Mouse (Mus musculus): ENCODE measurements around the gene Rab4a.

DNA sequence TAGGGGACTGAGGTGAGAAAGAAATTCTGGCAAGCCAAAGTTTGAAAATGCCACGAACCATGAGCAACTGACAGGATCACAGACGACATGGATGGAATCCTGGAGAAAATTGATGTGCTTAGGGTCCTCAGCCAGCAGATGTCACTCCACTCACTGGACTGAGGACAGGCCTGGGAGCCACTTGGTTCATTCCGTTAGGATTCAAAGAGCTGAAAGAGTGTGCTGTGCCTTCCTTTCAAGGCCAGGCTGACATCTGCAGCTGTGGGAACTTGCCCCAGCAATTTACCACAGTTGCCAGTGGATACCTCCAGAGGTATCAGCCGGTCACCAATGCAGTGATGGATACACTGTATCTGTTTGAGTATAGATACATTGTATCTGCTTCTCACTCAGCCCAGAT, 41.1 kb upstream of the Rab4a start:
- no peak for TF ChIP-seq GATA1 (IDR thresholded peaks at IDR 0.05; ENCODE audit: low read depth, low read length)
- TF ChIP-seq E2F4 (IDR thresholded peaks at IDR 0.05; ENCODE audit: borderline replicate concordance, low read depth, low read length) = no peak
- no peak for TF ChIP-seq GABPA (IDR thresholded peaks at IDR 0.05; ENCODE audit: low read depth, low read length)
- TF ChIP-seq ELF1 (IDR thresholded peaks at IDR 0.05; ENCODE audit: low read depth, low read length) = no peak
- TF ChIP-seq CTCF (IDR thresholded peaks at IDR 0.05 in 2 of 3, conservative IDR thresholded peaks at IDR 0.05 in 1 of 3; ENCODE audit: control insufficient read depth in 1 of 3, insufficient read depth in 1 of 3, low read depth in 2 of 3, low read length in 3 of 3, poor library complexity in 1 of 3, severe bottlenecking in 1 of 3) = peak in 1 of 3 experiments; percentile 22; a peak in 1 of 6 replicates
- TF ChIP-seq RAD21 (IDR thresholded peaks at IDR 0.05; ENCODE audit: low read depth, low read length) = peak; percentile 6
- TF ChIP-seq MXI1 (IDR thresholded peaks at IDR 0.05; ENCODE audit: low read depth, low read length) = no peak
- no peak for TF ChIP-seq MAFK (IDR thresholded peaks at IDR 0.05; ENCODE audit: borderline replicate concordance, low read depth, low read length)
- TF ChIP-seq POLR2A (IDR thresholded peaks at IDR 0.05; ENCODE audit: control insufficient read depth in 1 of 2, insufficient read depth in 1 of 2, low read depth in 1 of 2, low read length in 2 of 2, poor library complexity in 1 of 2) = no peak
- no peak for TF ChIP-seq RCOR1 (IDR thresholded peaks at IDR 0.05; ENCODE audit: low read depth, low read length)
- no peak for TF ChIP-seq HCFC1 (IDR thresholded peaks at IDR 0.05; ENCODE audit: low read depth, low read length)
- no peak for TF ChIP-seq TAL1 (IDR thresholded peaks at IDR 0.05; ENCODE audit: low read length)
- no peak for TF ChIP-seq USF1 (IDR thresholded peaks at IDR 0.05; ENCODE audit: low read depth, low read length)
